Mouse (Mus musculus): ENCODE data around the gene Hbb-bt. TPM values are rescaled to one million over a fixed set of nuclear protein-coding genes. Genes with fewer than 3 reads are reported as not detected.
"Not testable (repeated sequence)": the region's sequence is repeated elsewhere in the genome, so short reads cannot be mapped to it uniquely, and the experiment has no call there.

The Hbb-bt gene
- total RNA-seq, 4 experiments from 2014 or later: 18.7 to 28.1 (median 21.1) TPM

GRCm38 (mm10) chr7:103808971-103809800 lies 4.6 kb downstream of the Hbb-bt start:
- no peak for DNase-seq (ENCODE audit: low spot score in 2 of 2)

- DNase-seq (ENCODE audit: low spot score in 2 of 2): not testable (repeated sequence)
Measured at GRCm38 (mm10) chr7:103808120-103808519, 5.7 kb downstream of the Hbb-bt start.

GRCm38 (mm10) chr7:103806856-103807255 lies 6.9 kb downstream of the Hbb-bt start:
- DNase-seq (ENCODE audit: low spot score in 2 of 2): no peak

GRCm38 (mm10) chr7:103792669-103793388 lies 21.0 kb downstream of the Hbb-bt start:
- no peak for DNase-seq (ENCODE audit: low spot score in 2 of 2)

- DNase-seq (ENCODE audit: low spot score in 2 of 2): no peak
Measured at GRCm38 (mm10) chr7:103791721-103792120, 22.1 kb downstream of the Hbb-bt start, which contains the start of gene Olfr67. Gene Olfr67 (minus strand): TSS chr7:103791821.

- no peak for DNase-seq (ENCODE audit: low spot score in 2 of 2)
Measured at GRCm38 (mm10) chr7:103779598-103779997, 34.2 kb downstream of the Hbb-bt start, which contains the start of gene Olfr68. Gene Olfr68 (minus strand): TSS chr7:103779698.

- not testable (repeated sequence) for DNase-seq (ENCODE audit: low spot score in 2 of 2)
Measured at GRCm38 (mm10) chr7:103777652-103778051, 36.1 kb downstream of the Hbb-bt start.

GRCm38 (mm10) chr7:103771494-103771893 lies 42.3 kb downstream of the Hbb-bt start, which contains the start of gene Olfr69:
Gene Olfr69 (minus strand): TSS chr7:103771594.
- no peak for DNase-seq (ENCODE audit: low spot score in 2 of 2)

GRCm38 (mm10) chr7:103767687-103768086 lies 46.1 kb downstream of the Hbb-bt start:
- DNase-seq (ENCODE audit: low spot score in 2 of 2): not testable (repeated sequence)

Other genes with a start within 250 kb of the Hbb-bt start
- gene Olfr616, start 244.9 kb downstream of the Hbb-bt start, total RNA-seq (2022): not detected
- gene Olfr617, start 240.9 kb downstream of the Hbb-bt start, total RNA-seq (2022): not detected
- not detected for gene Olfr618, start 223.9 kb downstream of the Hbb-bt start, total RNA-seq (2022)
- not detected for gene Olfr619, start 213.4 kb downstream of the Hbb-bt start, total RNA-seq (2022)
- gene Olfr620, start 201.5 kb downstream of the Hbb-bt start, total RNA-seq (2022): not detected
- not detected for gene Olfr622, start 171.3 kb downstream of the Hbb-bt start, total RNA-seq (2022)
- gene Olfr623, start 150.3 kb downstream of the Hbb-bt start, total RNA-seq (2022): not detected
- gene Olfr624, start 142.8 kb downstream of the Hbb-bt start, total RNA-seq (2022): under 1 TPM in 1 of 4 experiments, not detected in 3; 0.06 TPM
- gene Olfr625-ps1, start 131.3 kb downstream of the Hbb-bt start, total RNA-seq (2022): not detected
- not detected for gene Olfr243, start 99.3 kb downstream of the Hbb-bt start, total RNA-seq (2022)
- not detected for gene Olfr628, start 83.6 kb downstream of the Hbb-bt start, total RNA-seq (2022)
- not detected for gene Olfr629, start 69.1 kb downstream of the Hbb-bt start, total RNA-seq (2022)
- gene Olfr630, start 56.7 kb downstream of the Hbb-bt start, total RNA-seq (2022): not detected
- gene Olfr69, start 42.4 kb downstream of the Hbb-bt start, total RNA-seq (2022): not detected
- not detected for gene Olfr68, start 34.3 kb downstream of the Hbb-bt start, total RNA-seq (2022)
- gene Olfr67, start 22.2 kb downstream of the Hbb-bt start, total RNA-seq (2022): not detected
- 100 to 1,000 TPM; 155 to 350 (median 222) TPM for gene Hbb-bs, start 14.1 kb upstream of the Hbb-bt start, total RNA-seq (2022)
- gene Hbb-bh2, start 26.5 kb upstream of the Hbb-bt start, total RNA-seq (2022): not detected
- not detected for gene Hbb-bh1, start 29.2 kb upstream of the Hbb-bt start, total RNA-seq (2022)
- not detected for gene Hbb-y, start 39.2 kb upstream of the Hbb-bt start, total RNA-seq (2022)
- not detected for gene Olfr66, start 72.3 kb upstream of the Hbb-bt start, total RNA-seq (2022)
- not detected for gene Olfr64, start 80.5 kb upstream of the Hbb-bt start, total RNA-seq (2022)
- gene Olfr65, start 89.5 kb upstream of the Hbb-bt start, total RNA-seq (2022): not detected
- gene Olfr631, start 114.8 kb upstream of the Hbb-bt start, total RNA-seq (2022): not detected
- not detected for gene Olfr632, start 120.4 kb upstream of the Hbb-bt start, total RNA-seq (2022)
- not detected for gene Olfr633, start 130.4 kb upstream of the Hbb-bt start, total RNA-seq (2022)
- under 1 TPM in 3 of 4 experiments, not detected in 1; 0.04 to 0.05 (median 0.04) TPM for gene Olfr635, start 157.2 kb upstream of the Hbb-bt start, total RNA-seq (2022)
- not detected for gene Olfr638, start 184.8 kb upstream of the Hbb-bt start, total RNA-seq (2022)
- under 1 TPM in 3 of 4 experiments, not detected in 1; 0.06 to 0.31 (median 0.18) TPM for gene Olfr639, start 203.3 kb upstream of the Hbb-bt start, total RNA-seq (2022)
- gene Olfr640, start 211.6 kb upstream of the Hbb-bt start, total RNA-seq (2022): not detected
- gene Olfr641, start 221.4 kb upstream of the Hbb-bt start, total RNA-seq (2022): not detected
- not detected for gene Olfr642, start 238.7 kb upstream of the Hbb-bt start, total RNA-seq (2022)
- not detected for gene 4930516K23Rik, start 247.4 kb upstream of the Hbb-bt start, total RNA-seq (2022)

All from layer of hippocampus, adult 8-10 months (tissue).